Mouse (Mus musculus) cerebellum, postnatal 36 days (tissue): ENCODE data around the gene Casp7.
"Not testable (repeated sequence)": the region's sequence is repeated elsewhere in the genome, so short reads cannot be mapped to it uniquely, and the experiment has no call there.

ENCODE experiments used
- DNase-seq, 2 experiments: peaks; one replicate each; pipeline ENCODE4 v3.0.0; 2021 to 2022; ENCODE audit warnings: mixed read lengths in 2 of 2

The Casp7 gene

GRCm38 (mm10) chr19:56386095-56386494 lies 10.8 kb upstream of the Casp7 start:
- DNase-seq = no peak

- no peak for DNase-seq
Measured at GRCm38 (mm10) chr19:56387726-56388302, 9.1 kb upstream of the Casp7 start.

- DNase-seq = no peak
Measured at GRCm38 (mm10) chr19:56389176-56389575, 7.8 kb upstream of the Casp7 start.

GRCm38 (mm10) chr19:56389879-56390278 lies 7.0 kb upstream of the Casp7 start, which contains the start of gene Nrap:
Gene Nrap, minus strand, starts transcription at chr19:56390037.
- DNase-seq = no peak

GRCm38 (mm10) chr19:56391307-56392046 lies 5.5 kb upstream of the Casp7 start:
- DNase-seq = no peak

- no peak for DNase-seq
Measured at GRCm38 (mm10) chr19:56393311-56393866, 3.5 kb upstream of the Casp7 start.

GRCm38 (mm10) chr19:56395183-56395935 lies 1.6 kb upstream of the Casp7 start:
- DNase-seq = no peak

GRCm38 (mm10) chr19:56396227-56396626 lies 702 bp upstream of the Casp7 start:
- no peak for DNase-seq

- DNase-seq = no peak
Measured at GRCm38 (mm10) chr19:56397663-56398527, 966 bp downstream of the Casp7 start.

- no peak for DNase-seq
Measured at GRCm38 (mm10) chr19:56398528-56398795, 1.5 kb downstream of the Casp7 start.

- DNase-seq = peak in 1 of 2 experiments; percentile 11
Measured at GRCm38 (mm10) chr19:56400200-56400599, 3.3 kb downstream of the Casp7 start.

- no peak for DNase-seq
Measured at GRCm38 (mm10) chr19:56401864-56402263, 4.9 kb downstream of the Casp7 start.

GRCm38 (mm10) chr19:56405824-56406223 lies 8.9 kb downstream of the Casp7 start:
- DNase-seq = no peak

- DNase-seq = no peak
Measured at GRCm38 (mm10) chr19:56406581-56406980, 9.7 kb downstream of the Casp7 start.

GRCm38 (mm10) chr19:56409884-56410283 lies 13.0 kb downstream of the Casp7 start:
- DNase-seq = not testable (repeated sequence)

- DNase-seq = no peak
Measured at GRCm38 (mm10) chr19:56418404-56418803, 21.5 kb downstream of the Casp7 start.

GRCm38 (mm10) chr19:56419452-56419851 lies 22.5 kb downstream of the Casp7 start:
- DNase-seq = no peak

GRCm38 (mm10) chr19:56420345-56420744 lies 23.4 kb downstream of the Casp7 start:
- DNase-seq = no peak

- peak; percentile 88 to 90 for DNase-seq
Measured at GRCm38 (mm10) chr19:56422476-56423338, 25.8 kb downstream of the Casp7 start.

GRCm38 (mm10) chr19:56423370-56423769 lies 26.4 kb downstream of the Casp7 start:
- no peak for DNase-seq

GRCm38 (mm10) chr19:56424606-56425395 lies 27.9 kb downstream of the Casp7 start:
- DNase-seq = no peak
